Mouse (Mus musculus): Measurements from ENCODE around the gene Stat6. TPM values are rescaled to one million over a fixed set of nuclear protein-coding genes. Genes with fewer than 3 reads are reported as not detected.

The Stat6 gene
- polyA plus RNA-seq, 1 experiment from 2014 or later = 11.5 TPM

DNA sequence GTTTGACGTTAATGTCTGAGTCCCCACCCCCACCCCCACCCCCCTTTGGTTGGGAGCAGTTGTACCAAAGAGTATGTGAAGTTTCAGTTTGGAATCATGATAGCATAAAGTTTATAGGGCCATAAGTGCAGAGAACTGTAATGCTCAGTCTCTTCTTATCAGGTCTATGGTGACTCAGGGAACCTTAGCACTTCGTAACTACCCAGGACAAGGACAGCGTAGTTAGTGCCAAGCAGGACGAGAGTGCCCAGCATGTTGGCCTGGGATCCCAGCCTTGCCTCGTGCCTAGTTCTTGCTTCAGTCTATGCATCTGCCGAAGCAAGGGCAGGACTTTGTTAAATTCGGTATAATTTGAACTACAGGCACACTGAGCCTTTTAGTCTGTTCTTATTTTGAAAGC is 53.0 kb downstream of the Stat6 start:
- WGBS = 93% methylated on average over 7 of the region's 7 CpGs
- Histone ChIP-seq H3K9me3 (no peaks in the 10 kb centered on the region), H3K4me1 (no peaks in the 10 kb centered on the region), H3K36me3 (replicated peaks) (peaks cover 90% of the 10 kb centered on the region), H3K4me3 (no peak overlapping the region), H3K27ac (replicated peaks) (no peak overlapping the region), H3K27me3 (replicated peaks; ENCODE audit: low read depth, poor library complexity, severe bottlenecking) (no peaks in the 10 kb centered on the region)
- no peak for DNase-seq (ENCODE audit: low spot score)

DNA sequence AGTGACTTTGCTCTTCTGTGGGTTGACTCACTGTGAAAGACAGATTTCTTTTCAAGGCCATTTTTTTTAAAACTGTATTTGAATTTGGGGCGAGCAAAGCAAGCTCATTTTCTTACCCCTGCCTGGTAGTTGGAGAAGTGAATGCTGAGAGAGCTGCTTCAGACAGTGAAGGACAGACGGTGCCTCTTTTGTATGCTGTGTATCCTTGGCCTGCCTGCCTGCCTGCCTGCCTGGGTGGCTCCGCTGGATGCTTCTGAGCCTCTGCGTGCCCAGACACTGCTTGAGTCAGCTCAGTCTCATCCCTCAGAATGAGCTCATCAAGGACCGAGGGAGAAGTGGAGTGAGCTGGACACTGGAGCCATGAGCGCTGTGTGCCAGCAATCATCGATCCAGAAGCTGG is 56.2 kb downstream of the Stat6 start:
- 93% methylated on average over 7 of the region's 7 CpGs for WGBS

DNA sequence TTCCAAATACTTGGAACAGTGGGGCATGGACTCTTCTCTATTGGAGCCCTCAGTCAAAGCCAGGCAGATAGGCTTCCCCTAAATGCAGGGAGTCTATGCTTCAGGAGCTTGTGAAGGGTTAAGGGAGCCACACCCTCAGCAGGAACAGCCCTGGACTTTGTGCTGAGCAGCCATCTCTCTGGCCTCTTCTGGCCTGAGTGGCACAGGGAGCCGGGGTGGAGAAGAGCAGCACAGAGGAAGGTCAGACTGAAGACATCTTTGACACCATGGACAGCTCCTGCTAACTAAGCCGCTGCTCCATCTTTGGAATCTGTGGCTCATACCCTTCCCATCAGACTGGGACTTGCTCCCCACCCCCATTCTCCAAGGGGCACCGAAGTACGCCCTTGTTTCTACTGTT is 60.5 kb downstream of the Stat6 start:
- H3K9me3 ChIP-seq = no peaks in the 10 kb centered on the region
- H3K36me3 ChIP-seq (replicated peaks) = peaks cover 20% of the 10 kb centered on the region
- H3K4me1 ChIP-seq = 0 out of 2 replicates have a peak, but pooled peaks cover 5% of the 10 kb centered on the region
- WGBS = 47% methylated on average over 4 of the region's 4 CpGs
- H3K27me3 ChIP-seq (replicated peaks; ENCODE audit: low read depth, poor library complexity, severe bottlenecking) = no peaks in the 10 kb centered on the region
- H3K27ac ChIP-seq (replicated peaks) = no peak overlapping the region
- no peak overlapping the region for H3K4me3 ChIP-seq
- peak; percentile 25 for DNase-seq (ENCODE audit: low spot score)

More for the DNA sequence above, 56.2 kb downstream of the Stat6 start:
- H3K4me1 ChIP-seq = no peaks in the 10 kb centered on the region
- H3K27ac ChIP-seq (replicated peaks) = no peak overlapping the region
- no peak for DNase-seq (ENCODE audit: low spot score)
- no peaks in the 10 kb centered on the region for H3K27me3 ChIP-seq (replicated peaks; ENCODE audit: low read depth, poor library complexity, severe bottlenecking)
- H3K4me3 ChIP-seq = no peak overlapping the region
- H3K36me3 ChIP-seq (replicated peaks) = peaks cover 62% of the 10 kb centered on the region
- no peaks in the 10 kb centered on the region for H3K9me3 ChIP-seq

DNA sequence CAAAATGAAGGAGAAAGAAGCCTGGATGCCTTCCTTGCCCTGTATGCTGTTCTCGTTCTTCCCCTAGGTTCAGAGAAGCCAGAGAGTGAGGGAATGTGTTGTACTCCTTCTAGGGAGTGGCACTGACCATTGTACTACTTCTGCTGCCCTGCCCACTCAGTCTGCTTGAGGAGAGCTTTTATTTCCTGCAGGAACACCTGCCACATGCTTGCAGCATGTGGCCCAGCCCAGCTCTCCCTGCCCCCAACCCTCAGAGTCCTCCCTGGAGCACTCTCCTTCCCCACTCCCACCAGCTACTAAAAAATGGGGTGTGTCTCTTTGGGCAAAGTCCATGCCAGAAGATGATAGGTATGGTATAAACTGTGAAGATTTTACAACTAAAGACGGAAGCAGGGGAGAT is 61.5 kb downstream of the Stat6 start:
- H3K36me3 ChIP-seq (replicated peaks) = peaks cover 10% of the 10 kb centered on the region
- no peak overlapping the region for H3K4me3 ChIP-seq
- H3K27me3 ChIP-seq (replicated peaks; ENCODE audit: low read depth, poor library complexity, severe bottlenecking) = no peaks in the 10 kb centered on the region
- 0 out of 2 replicates have a peak, but pooled peaks cover 5% of the 10 kb centered on the region for H3K4me1 ChIP-seq
- H3K27ac ChIP-seq (replicated peaks) = no peak overlapping the region
- WGBS = 70% methylated on average over 2 of the region's 2 CpGs
- DNase-seq (ENCODE audit: low spot score) = no peak
- no peaks in the 10 kb centered on the region for H3K9me3 ChIP-seq

DNA sequence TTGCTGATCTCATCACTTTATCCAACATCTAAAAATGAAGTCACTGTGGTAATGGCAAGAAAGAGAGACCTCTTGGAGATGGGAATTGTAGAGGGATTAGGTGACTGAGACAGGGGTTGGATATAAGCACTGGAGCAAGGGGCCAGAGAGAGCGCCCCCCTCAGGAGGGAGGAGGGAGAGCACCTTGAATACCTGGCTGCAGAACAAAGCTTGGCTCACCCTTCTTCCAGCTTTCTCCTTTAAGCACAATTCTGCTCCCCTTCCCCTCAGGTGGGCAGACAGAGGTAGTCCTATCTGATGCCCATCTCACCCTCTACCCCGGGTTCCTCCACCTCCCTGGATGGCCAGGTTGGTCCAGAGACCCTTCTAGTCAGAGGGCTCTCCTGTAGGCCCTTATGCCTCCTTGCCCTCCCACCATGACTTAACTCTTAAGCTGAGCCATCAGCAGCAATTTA is 62.0 kb downstream of the Stat6 start, which contains the start of gene Myo1a:
Myo1a (plus strand) TSS at position 405 of the 455 bp plus-strand sequence.
- DNase-seq (ENCODE audit: low spot score) = no peak
- H3K9me3 ChIP-seq = no peaks in the 10 kb centered on the region
- no peak within 1 kb of the TSS for H3K4me3 ChIP-seq
- H3K4me1 ChIP-seq = 0 out of 2 replicates have a peak, but pooled peaks cover 5% of the 10 kb centered on the region
- H3K36me3 ChIP-seq (replicated peaks) = peaks cover 5% of the 10 kb centered on the region
- H3K27me3 ChIP-seq (replicated peaks; ENCODE audit: low read depth, poor library complexity, severe bottlenecking) = no peaks in the 10 kb centered on the region
- no peak within 1 kb of the TSS for H3K27ac ChIP-seq (replicated peaks)
- WGBS = 55% methylated on average over 2 of the region's 2 CpGs

DNA sequence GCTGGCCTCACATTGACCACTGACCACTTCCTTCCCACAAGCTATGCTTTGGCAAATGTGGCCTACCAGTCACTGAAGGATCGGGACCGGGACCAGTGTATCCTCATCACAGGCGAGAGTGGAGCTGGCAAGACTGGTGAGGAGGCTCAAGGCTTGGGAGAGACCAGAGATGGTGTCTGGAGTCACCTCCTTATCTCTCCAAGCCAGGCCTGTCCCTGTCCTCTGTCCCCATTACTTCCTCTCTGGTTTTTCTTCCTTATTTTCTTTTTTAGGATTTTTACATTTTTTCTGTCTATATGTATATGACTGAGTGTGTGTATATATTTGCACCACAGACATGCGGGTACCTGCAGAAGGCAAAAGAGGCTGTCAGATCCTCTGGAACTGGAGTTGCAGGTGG is 63.0 kb downstream of the Stat6 start:
- Histone ChIP-seq H3K27ac (replicated peaks) (no peak overlapping the region), H3K4me1 (0 out of 2 replicates have a peak, but pooled peaks cover 12% of the 10 kb centered on the region), H3K4me3 (no peak overlapping the region), H3K36me3 (replicated peaks) (no peaks in the 10 kb centered on the region), H3K27me3 (replicated peaks; ENCODE audit: low read depth, poor library complexity, severe bottlenecking) (no peaks in the 10 kb centered on the region), H3K9me3 (no peaks in the 10 kb centered on the region)
- 91% methylated on average over 4 of the region's 4 CpGs for WGBS
- DNase-seq (ENCODE audit: low spot score) = no peak

DNA sequence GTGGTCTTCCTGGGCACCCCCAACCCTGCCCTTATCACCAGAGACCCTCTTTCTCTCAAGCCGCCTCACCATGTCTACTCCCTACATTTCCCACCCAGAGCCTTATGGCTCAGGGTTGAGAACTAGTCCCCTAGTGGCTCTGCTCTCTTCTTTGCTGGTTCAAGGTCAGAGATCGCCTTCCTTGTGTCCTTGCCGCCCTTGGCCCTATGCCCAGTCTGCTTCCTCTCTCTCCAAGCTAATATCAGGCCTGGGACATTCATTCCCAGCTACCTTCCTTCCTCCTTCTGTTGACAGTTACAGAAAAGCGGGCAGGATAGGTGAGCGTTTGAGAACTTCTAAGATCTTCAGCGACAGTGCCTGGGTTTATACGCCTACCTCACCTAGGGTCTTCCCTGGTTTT is 64.9 kb downstream of the Stat6 start:
- H3K27ac ChIP-seq (replicated peaks) = no peak overlapping the region
- 91% methylated on average over 7 of the region's 7 CpGs for WGBS
- H3K9me3 ChIP-seq = no peaks in the 10 kb centered on the region
- DNase-seq (ENCODE audit: low spot score) = no peak
- H3K4me1 ChIP-seq = peaks cover 16% of the 10 kb centered on the region
- H3K27me3 ChIP-seq (replicated peaks; ENCODE audit: low read depth, poor library complexity, severe bottlenecking) = no peaks in the 10 kb centered on the region
- no peaks in the 10 kb centered on the region for H3K36me3 ChIP-seq (replicated peaks)
- H3K4me3 ChIP-seq = no peak overlapping the region

DNA sequence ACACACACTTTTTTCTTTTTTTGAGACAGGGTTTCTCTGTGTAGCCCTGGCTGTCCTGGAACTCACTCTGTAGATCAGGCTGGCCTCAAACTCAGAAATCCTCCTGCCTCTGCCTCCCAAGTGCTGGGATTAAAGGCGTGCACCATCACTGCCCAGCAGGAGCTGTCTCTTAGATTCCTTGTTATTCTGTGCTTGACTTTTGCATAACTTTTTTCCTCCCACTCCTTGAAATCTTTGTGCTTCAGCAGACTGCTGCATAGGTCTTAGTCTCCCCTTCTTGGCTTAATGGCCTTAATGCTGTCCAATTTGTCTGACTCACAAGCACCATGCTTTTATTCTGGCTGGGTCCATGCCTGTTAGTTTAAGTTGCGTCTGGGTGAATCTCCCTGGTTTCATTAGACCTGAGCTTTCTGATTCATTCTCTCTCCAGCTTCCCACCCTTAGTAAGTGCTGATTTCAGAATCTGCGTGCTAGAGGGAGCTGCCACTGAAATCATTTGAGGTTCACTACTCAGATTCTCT is 66.1 kb downstream of the Stat6 start:
- no peaks in the 10 kb centered on the region for H3K36me3 ChIP-seq (replicated peaks)
- DNase-seq (ENCODE audit: low spot score) = no peak
- H3K9me3 ChIP-seq = no peaks in the 10 kb centered on the region
- no peak overlapping the region for H3K27ac ChIP-seq (replicated peaks)
- no peak overlapping the region for H3K4me3 ChIP-seq
- H3K27me3 ChIP-seq (replicated peaks; ENCODE audit: low read depth, poor library complexity, severe bottlenecking) = no peaks in the 10 kb centered on the region
- H3K4me1 ChIP-seq = peaks cover 21% of the 10 kb centered on the region
- 86% methylated on average over 3 of the region's 3 CpGs for WGBS

DNA sequence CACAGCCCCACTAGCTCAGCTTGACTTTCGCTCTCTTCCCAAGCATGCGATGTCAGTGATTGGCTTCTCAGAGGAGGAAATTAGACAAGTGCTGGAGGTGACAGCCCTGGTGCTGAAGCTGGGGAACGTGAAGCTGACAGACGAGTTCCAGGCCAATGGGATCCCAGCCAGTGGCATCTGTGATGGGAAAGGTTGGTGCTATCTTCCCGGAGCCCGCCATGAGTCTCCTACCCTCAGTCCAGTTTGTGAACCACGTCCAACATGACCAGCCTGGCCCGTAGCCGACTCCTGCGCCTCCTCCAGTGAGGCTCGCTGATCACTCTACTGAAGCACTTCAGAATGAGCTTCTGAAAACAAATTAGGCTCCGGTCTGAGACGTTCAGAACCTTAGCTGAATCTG is 67.5 kb downstream of the Stat6 start:
- H3K9me3 ChIP-seq = no peaks in the 10 kb centered on the region
- H3K27me3 ChIP-seq (replicated peaks; ENCODE audit: low read depth, poor library complexity, severe bottlenecking) = no peaks in the 10 kb centered on the region
- WGBS = 79% methylated on average over 13 of the region's 13 CpGs
- H3K4me3 ChIP-seq = no peak overlapping the region
- peaks cover 21% of the 10 kb centered on the region for H3K4me1 ChIP-seq
- no peak for DNase-seq (ENCODE audit: low spot score)
- no peak overlapping the region for H3K27ac ChIP-seq (replicated peaks)
- 0 out of 2 replicates have a peak, but pooled peaks cover 1% of the 10 kb centered on the region for H3K36me3 ChIP-seq (replicated peaks)

Other genes with a start within 250 kb of the Stat6 start
- 0.57 and 0.58 TPM in 2 replicates for gene Stac3, start 141.3 kb upstream of the Stat6 start, polyA plus RNA-seq (2016; fragmentation: Nextera tagmentation; extraction: Ambion mirVana)
- 2.2 and 4.5 TPM in 2 replicates for gene Ndufa4l2, start 128.0 kb upstream of the Stat6 start, polyA plus RNA-seq (2016; fragmentation: Nextera tagmentation; extraction: Ambion mirVana)
- gene Shmt2, start 120.5 kb upstream of the Stat6 start, polyA plus RNA-seq (2016; fragmentation: Nextera tagmentation; extraction: Ambion mirVana) = 110 and 129 TPM in 2 replicates
- 5.2 and 9.7 TPM in 2 replicates for gene Nxph4, start 108.4 kb upstream of the Stat6 start, polyA plus RNA-seq (2016; fragmentation: Nextera tagmentation; extraction: Ambion mirVana)
- 66.6 and 70.6 TPM in 2 replicates for gene Lrp1, start 21.8 kb upstream of the Stat6 start, polyA plus RNA-seq (2016; fragmentation: Nextera tagmentation; extraction: Ambion mirVana)
- 10.0 and 10.7 TPM in 2 replicates for gene Nemp1, start 23.9 kb downstream of the Stat6 start, polyA plus RNA-seq (2016; fragmentation: Nextera tagmentation; extraction: Ambion mirVana)
- 11.6 and 12.1 TPM in 2 replicates for gene Nab2, start 25.6 kb downstream of the Stat6 start, polyA plus RNA-seq (2016; fragmentation: Nextera tagmentation; extraction: Ambion mirVana)
- gene Myo1a, start 62.2 kb downstream of the Stat6 start, polyA plus RNA-seq (2016; fragmentation: Nextera tagmentation; extraction: Ambion mirVana) = 0.54 and 0.71 TPM in 2 replicates
- gene Tac2, start 81.5 kb downstream of the Stat6 start, polyA plus RNA-seq (2016; fragmentation: Nextera tagmentation; extraction: Ambion mirVana) = 1.5 and 2.0 TPM in 2 replicates
- gene Zbtb39, start 96.6 kb downstream of the Stat6 start, polyA plus RNA-seq (2016; fragmentation: Nextera tagmentation; extraction: Ambion mirVana) = 5.3 and 5.4 TPM in 2 replicates
- gene Gpr182, start 108.7 kb downstream of the Stat6 start, polyA plus RNA-seq (2016; fragmentation: Nextera tagmentation; extraction: Ambion mirVana) = 0.46 and 0.53 TPM in 2 replicates
- 0.07 and 0.08 TPM in 2 replicates for gene Rdh1, start 116.7 kb downstream of the Stat6 start, polyA plus RNA-seq (2016; fragmentation: Nextera tagmentation; extraction: Ambion mirVana)
- 0.15 and 0.17 TPM in 2 replicates for gene Rdh16f1, start 116.8 kb downstream of the Stat6 start, polyA plus RNA-seq (2016; fragmentation: Nextera tagmentation; extraction: Ambion mirVana)
- gene Rdh9, start 133.4 kb downstream of the Stat6 start, polyA plus RNA-seq (2016; fragmentation: Nextera tagmentation; extraction: Ambion mirVana) = not detected in 2 replicates
- not detected in 2 replicates for gene Rdh16, start 158.2 kb downstream of the Stat6 start, polyA plus RNA-seq (2016; fragmentation: Nextera tagmentation; extraction: Ambion mirVana)
- gene Rdh19, start 206.9 kb downstream of the Stat6 start, polyA plus RNA-seq (2016; fragmentation: Nextera tagmentation; extraction: Ambion mirVana) = not detected in 2 replicates
- gene Rdh16f2, start 223.5 kb downstream of the Stat6 start, polyA plus RNA-seq (2016; fragmentation: Nextera tagmentation; extraction: Ambion mirVana) = not detected in 2 replicates
- not detected in 2 replicates for gene Rdh7, start 245.8 kb downstream of the Stat6 start, polyA plus RNA-seq (2016; fragmentation: Nextera tagmentation; extraction: Ambion mirVana)

All from embryonic facial prominence, embryonic 10.5 days (tissue).